Mouse (Mus musculus): ENCODE data around the gene Tnfsf14. TPM values are rescaled to one million over a fixed set of nuclear protein-coding genes. Genes with fewer than 3 reads are reported as not detected.

The Tnfsf14 gene
- total RNA-seq, 2 experiments from 2014 or later: not detected

GRCm38 (mm10) chr17:57221911-57222310 lies 27.9 kb upstream of the Tnfsf14 start:
- H3K27ac ChIP-seq: no peak overlapping the region
- DNase-seq (ENCODE audit: low spot score in 2 of 2): no peak
- no peak for TF ChIP-seq CTCF (conservative IDR thresholded peaks at IDR 0.05)
- H3K4me3 ChIP-seq: no peak overlapping the region

GRCm38 (mm10) chr17:57219884-57220207 lies 25.9 kb upstream of the Tnfsf14 start:
- no peak overlapping the region for H3K4me3 ChIP-seq
- no peak for DNase-seq (ENCODE audit: low spot score in 2 of 2)
- H3K27ac ChIP-seq: no peak overlapping the region
- TF ChIP-seq CTCF (conservative IDR thresholded peaks at IDR 0.05): peak; percentile 67

- peak; percentile 71 for TF ChIP-seq CTCF (conservative IDR thresholded peaks at IDR 0.05)
- Histone ChIP-seq H3K27ac (no peak overlapping the region), H3K4me3 (no peak overlapping the region)
- DNase-seq (ENCODE audit: low spot score in 2 of 2): peak; percentile 37 to 71
Observed at GRCm38 (mm10) chr17:57219167-57219883, 25.3 kb upstream of the Tnfsf14 start.

- H3K4me3 ChIP-seq: no peak overlapping the region
- DNase-seq (ENCODE audit: low spot score in 2 of 2): no peak
- TF ChIP-seq CTCF (conservative IDR thresholded peaks at IDR 0.05): no peak
Observed at GRCm38 (mm10) chr17:57218335-57218900, 24.4 kb upstream of the Tnfsf14 start.

GRCm38 (mm10) chr17:57214676-57215387 lies 20.9 kb upstream of the Tnfsf14 start:
- no peak for TF ChIP-seq CTCF (conservative IDR thresholded peaks at IDR 0.05)
- Histone ChIP-seq H3K27ac (no peak overlapping the region), H3K4me3 (no peak overlapping the region)
- peak in 1 of 2 experiments; percentile 14 for DNase-seq (ENCODE audit: low spot score in 2 of 2)

More at GRCm38 (mm10) chr17:57218335-57218900, 24.4 kb upstream of the Tnfsf14 start:
- no peak overlapping the region for H3K27ac ChIP-seq

- TF ChIP-seq CTCF (conservative IDR thresholded peaks at IDR 0.05): no peak
- no peak for DNase-seq (ENCODE audit: low spot score in 2 of 2)
- H3K27ac ChIP-seq: no peak overlapping the region
- no peak overlapping the region for H3K4me3 ChIP-seq
Observed at GRCm38 (mm10) chr17:57211501-57211900, 17.5 kb upstream of the Tnfsf14 start.

GRCm38 (mm10) chr17:57209330-57209729 lies 15.4 kb upstream of the Tnfsf14 start:
- DNase-seq (ENCODE audit: low spot score in 2 of 2): no peak
- no peak overlapping the region for H3K4me3 ChIP-seq
- no peak overlapping the region for H3K27ac ChIP-seq
- no peak; the same call in 1 of the 2 replicates for TF ChIP-seq CTCF (conservative IDR thresholded peaks at IDR 0.05)

- no peak for DNase-seq (ENCODE audit: low spot score in 2 of 2)
- Histone ChIP-seq H3K4me3 (no peak overlapping the region), H3K27ac (no peak overlapping the region)
- no peak for TF ChIP-seq CTCF (conservative IDR thresholded peaks at IDR 0.05)
Observed at GRCm38 (mm10) chr17:57207938-57208337, 14.0 kb upstream of the Tnfsf14 start.

- no peak for TF ChIP-seq CTCF (conservative IDR thresholded peaks at IDR 0.05)
- no peak overlapping the region for H3K27ac ChIP-seq
- H3K4me3 ChIP-seq: no peak overlapping the region
- no peak for DNase-seq (ENCODE audit: low spot score in 2 of 2)
Observed at GRCm38 (mm10) chr17:57201841-57202724, 8.1 kb upstream of the Tnfsf14 start.

GRCm38 (mm10) chr17:57198252-57198651 lies 4.3 kb upstream of the Tnfsf14 start:
- H3K27ac ChIP-seq: no peak overlapping the region
- no peak overlapping the region for H3K4me3 ChIP-seq
- no peak for DNase-seq (ENCODE audit: low spot score in 2 of 2)
- no peak for TF ChIP-seq CTCF (conservative IDR thresholded peaks at IDR 0.05)

GRCm38 (mm10) chr17:57195326-57196010 lies 1.5 kb upstream of the Tnfsf14 start:
- DNase-seq (ENCODE audit: low spot score in 2 of 2): no peak
- no peak for TF ChIP-seq CTCF (conservative IDR thresholded peaks at IDR 0.05)
- H3K4me3 ChIP-seq: no peak overlapping the region
- no peak overlapping the region for H3K27ac ChIP-seq

- Histone ChIP-seq H3K4me3 (no peak overlapping the region), H3K27ac (no peak overlapping the region)
- DNase-seq (ENCODE audit: low spot score in 2 of 2): no peak
- TF ChIP-seq CTCF (conservative IDR thresholded peaks at IDR 0.05): no peak
Observed at GRCm38 (mm10) chr17:57194771-57195170, 794 bp upstream of the Tnfsf14 start.

All from layer of hippocampus, adult 2 months (tissue).